Mouse (Mus musculus): ENCODE data around the gene Cldn10.

DNA sequence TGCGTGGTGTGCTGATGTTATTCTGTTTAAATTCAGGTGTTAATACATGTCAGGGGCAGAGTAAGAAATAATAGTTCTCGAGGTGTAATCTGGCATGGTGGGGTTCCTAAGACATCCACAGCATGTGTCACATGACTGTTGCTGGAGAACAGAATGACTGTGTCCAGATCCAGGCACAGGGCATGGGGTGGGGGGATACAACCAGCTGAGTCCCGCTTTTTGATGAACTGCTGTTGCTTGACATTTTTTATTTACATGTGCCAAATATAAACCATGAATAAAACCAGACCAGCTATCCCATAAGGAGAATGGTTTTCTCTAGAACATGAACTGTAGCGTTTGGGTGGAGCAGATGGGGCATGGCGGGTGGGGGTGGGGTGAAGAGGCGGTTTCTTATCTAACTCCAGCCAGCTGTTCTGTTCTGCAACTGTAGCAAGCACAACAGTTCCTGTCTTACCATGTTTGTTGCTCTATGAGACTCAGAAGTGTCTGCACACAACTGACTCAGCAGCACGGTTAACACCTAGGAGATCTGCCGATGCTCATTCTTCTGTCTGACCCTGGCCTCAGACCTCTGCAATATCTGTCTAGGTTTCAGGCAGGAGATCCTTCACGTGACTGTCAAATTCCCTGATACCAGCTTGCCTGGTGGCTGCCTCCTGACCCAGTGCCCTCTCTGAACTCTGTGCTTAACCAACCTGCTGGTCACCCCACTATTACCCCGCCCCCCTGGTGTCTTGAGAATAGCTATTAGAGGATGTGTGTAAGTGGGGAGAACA lies 8.4 kb downstream of the Cldn10 start:
- no peak for TF ChIP-seq CTCF (IDR thresholded peaks at IDR 0.05; ENCODE audit: low read depth)
- no peak for TF ChIP-seq EP300 (optimal IDR thresholded peaks at IDR 0.05)

Measured in stomach, postnatal 0 days (tissue).